Mouse (Mus musculus) intestine, postnatal 0 days (tissue): Measurements from ENCODE around the gene Fxr2. TPM values are rescaled to one million over a fixed set of nuclear protein-coding genes. Genes with fewer than 3 reads are reported as not detected.

Experiments used
- ATAC-seq: fragments of 200-750 bp; cut with Nextera tagmentation; 2 replicates; pipeline ENCODE4 v1.8.0; 2017; ENCODE audit warnings: mild to moderate bottlenecking, moderate TSS enrichment, moderate library complexity
- H3K27ac ChIP-seq: fragments of 300-500 bp; sonication (generic); 2 replicates; pipeline ENCODE4 v1.5.1; 2014; ENCODE audit warnings: mild to moderate bottlenecking, low read depth, low read length, moderate library complexity
- H3K27me3 ChIP-seq: fragments of 300-500 bp; sonication (generic); replicated peaks from 2 replicates; pipeline ENCODE4 v1.6.1; 2014; ENCODE audit warnings: low read length, mixed read lengths; ENCODE audit not compliant: control insufficient read depth, insufficient read depth
- H3K36me3 ChIP-seq: fragments of 300-500 bp; sonication (generic); 2 replicates; pipeline ENCODE4 v1.6.1; 2014; ENCODE audit warnings: mild to moderate bottlenecking, moderate library complexity; ENCODE audit not compliant: control insufficient read depth, insufficient read depth
- H3K4me1 ChIP-seq: fragments of 300-500 bp; sonication (generic); replicated peaks from 2 replicates; pipeline ENCODE4 v1.6.1; 2014; ENCODE audit warnings: antibody characterized with exemption, low read length, mixed read lengths; ENCODE audit not compliant: control insufficient read depth, insufficient read depth
- H3K4me2 ChIP-seq: fragments of 300-500 bp; sonication (generic); replicated peaks from 2 replicates; pipeline ENCODE4 v1.6.1; 2014; ENCODE audit warnings: low read depth, mild to moderate bottlenecking, moderate library complexity
- H3K4me3 ChIP-seq: fragments of 300-500 bp; sonication (generic); 2 replicates; pipeline ENCODE4 v1.5.1; 2014; ENCODE audit warnings: low read depth, low read length
- H3K9ac ChIP-seq: fragments of 300-500 bp; sonication (generic); 2 replicates; pipeline ENCODE4 v1.6.1; 2014; ENCODE audit warnings: mild to moderate bottlenecking, low read depth, low read length
- H3K9me3 ChIP-seq: fragments of 300-500 bp; sonication (generic); 2 replicates; pipeline ENCODE4 v1.6.1; 2016; ENCODE audit warnings: mixed run types; ENCODE audit not compliant: control insufficient read depth
- CTCF ChIP-seq: sonication (generic); IDR thresholded peaks from 2 replicates; pipeline ENCODE4 v1.5.1; 2016; ENCODE audit warnings: low read depth, mild to moderate bottlenecking, control low read depth, antibody characterized with exemption, moderate library complexity
- WGBS: fragments of 180-500 bp; shearing (Covaris S2); extraction: QIAGEN DNeasy Blood & Tissue Kit; methylation state at CpG from one replicate; pipeline ENCODE4 v1.1.7; 2014; 5-methylcytosine and 5-hydroxymethylcytosine counted together
- polyA plus RNA-seq: library from polyadenylated mRNA; unstranded; fragments of >200 nt; fragmentation: Nextera tagmentation; extraction: Ambion mirVana; gene quantifications from 2 replicates; pipeline ENCODE4 v1.2.1, GENCODE M21; 2015

Fxr2 gene
- polyA plus RNA-seq, 1 experiment from 2014 or later: 9.8 TPM

DNA sequence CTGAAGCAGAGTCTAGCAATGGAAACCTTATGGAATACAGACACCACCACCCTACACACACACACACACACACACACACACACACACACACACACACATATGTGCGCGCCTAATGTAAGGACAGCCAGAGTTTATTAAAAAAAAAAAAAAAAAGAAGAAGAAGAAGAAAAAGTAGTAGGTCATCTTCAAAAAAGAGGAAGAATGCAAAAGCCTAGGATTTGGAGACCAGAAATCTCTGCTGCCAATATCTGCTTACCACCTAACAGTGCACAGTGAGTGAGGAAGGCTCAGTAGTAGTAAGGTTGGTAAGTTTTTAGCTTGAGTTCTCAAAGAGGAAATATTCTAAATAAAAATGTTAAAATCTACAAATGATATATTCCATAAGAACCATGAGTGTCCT is 46.4 kb downstream of the Fxr2 start:
- H3K4me2 ChIP-seq: no peak overlapping the region
- H3K36me3 ChIP-seq: peaks cover 46% of the 10 kb centered on the region
- no peaks in the 10 kb centered on the region for H3K9me3 ChIP-seq
- ATAC-seq: no peak
- no peak overlapping the region for H3K4me3 ChIP-seq
- WGBS: 90% methylated on average over 2 of the region's 2 CpGs
- H3K4me1 ChIP-seq: 0 out of 2 replicates have a peak, but pooled peaks cover 3% of the 10 kb centered on the region
- no peak for TF ChIP-seq CTCF
- H3K27me3 ChIP-seq: no peaks in the 10 kb centered on the region
- no peak overlapping the region for H3K9ac ChIP-seq
- no peak overlapping the region for H3K27ac ChIP-seq

DNA sequence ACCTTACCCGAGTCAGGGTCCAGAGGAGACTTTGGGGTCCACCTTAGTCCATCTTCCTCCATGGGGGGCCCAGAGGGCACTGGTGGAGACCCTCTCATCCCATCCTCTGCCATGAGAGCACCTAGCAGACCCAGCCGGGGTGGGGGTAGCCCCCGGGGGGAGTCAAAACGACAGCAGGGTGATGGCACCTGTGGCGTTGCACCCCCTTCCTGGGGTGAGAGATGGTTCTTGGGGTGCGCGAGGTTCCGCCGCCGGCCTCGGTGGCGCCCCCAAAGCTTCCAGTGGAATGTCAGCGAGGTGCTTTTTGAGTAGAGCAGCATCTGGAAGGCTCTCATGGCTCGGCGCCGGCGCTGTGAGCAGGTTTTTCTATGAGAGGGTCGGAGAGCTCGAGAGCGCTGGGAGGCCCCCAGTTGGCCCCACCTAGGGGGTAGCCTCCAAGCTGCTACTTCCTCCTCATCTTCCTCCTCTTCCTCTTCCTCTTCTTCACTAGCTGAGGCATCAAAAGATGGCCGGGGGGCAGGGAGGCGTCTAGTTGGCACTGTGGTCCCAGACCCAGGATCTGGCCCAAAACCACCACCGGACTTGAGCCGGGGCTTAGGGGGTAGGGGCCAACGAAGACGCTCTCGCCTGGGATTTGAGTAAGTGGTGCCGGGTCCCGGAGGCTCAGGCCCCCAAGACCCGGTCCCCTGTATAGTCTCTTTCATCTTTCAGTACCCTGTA is 47.5 kb downstream of the Fxr2 start:
- peak overlapping the region; percentile 82 for H3K4me2 ChIP-seq
- H3K4me1 ChIP-seq: peaks cover 4% of the 10 kb centered on the region; the same call in 1 of the 2 replicates
- no peaks in the 10 kb centered on the region for H3K27me3 ChIP-seq
- TF ChIP-seq CTCF: no peak
- peaks cover 34% of the 10 kb centered on the region for H3K36me3 ChIP-seq
- no peak overlapping the region for H3K27ac ChIP-seq
- no peaks in the 10 kb centered on the region for H3K9me3 ChIP-seq
- ATAC-seq: no peak
- H3K4me3 ChIP-seq: peak overlapping the region; percentile 92; the same call in 1 of the 2 replicates
- no peak overlapping the region; the same call in 1 of the 2 replicates for H3K9ac ChIP-seq
- 89% methylated on average over 30 of the region's 30 CpGs for WGBS

DNA sequence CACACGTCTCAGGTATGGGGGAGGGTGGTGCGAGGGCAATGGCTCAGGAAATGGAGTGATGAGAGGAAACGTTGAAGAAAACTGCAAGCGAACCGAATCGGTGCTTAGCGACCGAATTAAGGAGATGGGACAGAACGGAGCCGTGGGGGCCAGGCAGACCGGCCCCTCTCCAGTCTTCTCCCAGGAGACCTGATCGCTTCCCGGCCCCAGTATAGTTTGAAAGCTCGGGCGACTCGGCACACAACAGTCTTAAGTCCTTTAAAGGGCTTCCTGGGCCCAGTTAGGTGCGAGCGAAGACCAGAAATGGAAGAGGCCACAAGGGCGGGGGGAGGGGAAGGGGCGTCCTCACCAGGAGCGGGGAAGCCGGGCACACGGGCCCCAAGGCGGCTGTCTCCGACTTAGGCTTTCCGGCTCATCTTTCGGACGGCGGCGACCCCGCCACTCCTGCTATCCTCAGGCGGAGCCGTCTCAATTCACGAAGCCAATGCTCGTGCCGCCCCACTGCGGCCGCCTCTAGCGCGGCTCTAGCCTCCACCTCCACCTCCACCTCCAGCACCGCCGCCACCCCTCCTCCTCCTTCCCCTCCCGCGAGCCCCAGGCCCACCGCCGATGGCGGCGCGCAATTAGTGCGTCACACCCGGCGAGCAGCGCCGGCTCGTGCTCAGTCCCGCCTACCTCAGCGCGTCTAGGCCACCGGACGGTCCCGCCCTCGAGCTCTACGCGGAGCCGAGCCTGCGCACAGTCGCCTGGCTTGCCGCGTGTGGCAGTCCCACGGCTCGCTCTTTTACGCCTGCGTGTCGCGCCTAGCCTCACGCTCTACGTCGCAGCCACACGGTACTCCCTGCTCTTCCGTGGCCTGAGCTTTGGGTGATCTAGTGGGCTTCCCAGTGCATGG is 48.8 kb downstream of the Fxr2 start, which contains the start of gene Senp3:
Senp3 (minus strand) TSS at position 771 of the 895 bp plus-strand sequence.
- Histone ChIP-seq H3K4me2 (peak within 1 kb of the TSS; percentile 82), H3K4me3 (peak within 1 kb of the TSS; percentile 92), H3K9ac (peak within 1 kb of the TSS; percentile 82), H3K9me3 (no peaks in the 10 kb centered on the region), H3K4me1 (peaks cover 12% of the 10 kb centered on the region), H3K27me3 (no peaks in the 10 kb centered on the region), H3K36me3 (peaks cover 22% of the 10 kb centered on the region), H3K27ac (peak within 1 kb of the TSS; percentile 91)
- no peak for TF ChIP-seq CTCF
- ATAC-seq: peak; percentile 88
- WGBS: under 1% methylated on average over 77 of the region's 80 CpGs

DNA sequence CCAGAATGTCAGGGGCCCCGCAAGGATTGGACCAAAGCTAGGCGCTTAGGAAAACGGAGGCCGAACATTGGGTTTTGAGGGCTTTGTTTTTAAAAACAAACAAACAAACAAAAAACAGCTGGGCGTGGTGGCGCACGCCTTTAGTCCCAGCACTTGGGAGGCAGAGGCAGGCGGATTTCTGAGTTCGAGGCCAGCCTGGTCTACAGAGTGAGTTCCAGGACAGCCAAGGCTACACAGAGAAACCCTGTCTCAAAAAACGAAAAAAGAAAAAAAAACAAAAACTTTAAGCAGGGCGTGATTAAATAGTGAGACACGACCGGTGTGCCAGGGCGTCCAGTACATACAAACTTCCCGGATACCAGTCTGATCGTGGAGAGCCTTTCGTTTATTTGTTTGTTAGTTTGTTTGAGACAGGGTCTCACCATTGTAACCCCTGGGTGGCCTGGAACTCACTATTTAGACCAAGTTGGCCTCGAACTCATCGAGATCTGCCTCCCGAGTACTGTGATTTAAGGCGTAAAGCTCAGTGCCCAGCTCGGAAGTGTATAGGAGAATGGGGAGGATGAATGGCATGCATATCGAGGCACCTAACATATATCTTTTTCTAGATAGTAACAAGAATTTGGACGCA is 49.5 kb downstream of the Fxr2 start:
- H3K36me3 ChIP-seq: peaks cover 14% of the 10 kb centered on the region
- no peak for ATAC-seq
- H3K9ac ChIP-seq: peak overlapping the region; percentile 37; the same call in 1 of the 2 replicates
- H3K4me1 ChIP-seq: peaks cover 12% of the 10 kb centered on the region
- no peaks in the 10 kb centered on the region for H3K27me3 ChIP-seq
- no peak for TF ChIP-seq CTCF
- H3K4me2 ChIP-seq: peak overlapping the region; percentile 82
- WGBS: 19% methylated on average over 24 of the region's 24 CpGs
- peak overlapping the region; percentile 91 for H3K27ac ChIP-seq
- no peaks in the 10 kb centered on the region for H3K9me3 ChIP-seq
- peak overlapping the region; percentile 92 for H3K4me3 ChIP-seq

DNA sequence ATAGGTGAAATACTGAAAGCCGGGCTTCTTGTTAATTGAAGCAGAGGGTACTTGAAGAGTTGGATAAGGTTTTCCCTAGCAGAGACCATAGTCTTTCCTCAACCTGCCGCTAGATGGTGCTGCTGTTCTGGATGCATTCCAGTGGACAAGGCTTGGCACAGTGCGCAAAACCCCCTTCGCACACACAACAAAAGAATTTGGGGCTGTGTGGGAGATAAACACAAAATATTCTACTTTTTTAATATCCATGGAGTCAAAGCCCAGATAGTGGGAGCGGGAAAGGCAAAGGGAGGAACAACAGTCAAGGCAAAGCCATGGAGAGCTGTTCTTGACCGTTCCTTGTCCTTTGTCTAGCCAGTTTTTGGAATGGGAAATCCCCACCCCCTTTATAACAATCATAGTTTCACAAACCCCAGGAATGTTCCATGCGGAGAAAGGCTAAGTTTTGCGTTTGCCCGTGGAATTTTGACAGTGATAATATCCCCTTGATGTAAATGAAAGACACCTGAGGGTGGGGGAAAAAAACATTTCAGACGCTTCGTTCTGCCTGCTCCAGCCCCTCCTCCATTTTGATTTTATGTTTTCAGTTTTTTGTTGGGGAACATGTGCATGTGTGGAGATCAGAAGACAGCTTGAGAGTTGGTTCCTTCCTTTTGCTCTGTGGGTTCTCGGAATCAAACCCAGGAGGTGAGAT is 50.2 kb downstream of the Fxr2 start:
- no peaks in the 10 kb centered on the region for H3K27me3 ChIP-seq
- peak; percentile 97 for TF ChIP-seq CTCF
- H3K9me3 ChIP-seq: no peaks in the 10 kb centered on the region
- peaks cover 12% of the 10 kb centered on the region for H3K4me1 ChIP-seq
- H3K4me3 ChIP-seq: no peak overlapping the region
- peak overlapping the region; percentile 89 for H3K27ac ChIP-seq
- H3K4me2 ChIP-seq: peak overlapping the region; percentile 82
- no peak overlapping the region for H3K9ac ChIP-seq
- WGBS: 23% methylated on average over 12 of the region's 12 CpGs
- no peak for ATAC-seq
- H3K36me3 ChIP-seq: peaks cover 7% of the 10 kb centered on the region
